Mouse (Mus musculus) intestine, embryonic 15.5 days (tissue): ENCODE data around the gene Slc25a45. TPM values are rescaled to one million over a fixed set of nuclear protein-coding genes. Genes with fewer than 3 reads are reported as not detected.

Experiments used
- ATAC-seq: fragments of 200-750 bp; cut with Nextera tagmentation; 2 replicates; pipeline ENCODE4 v1.8.0; 2017; ENCODE audit warnings: moderate TSS enrichment, moderate library complexity
- H3K27ac ChIP-seq: fragments of 300-500 bp; sonication (generic); 2 replicates; pipeline ENCODE4 v1.5.1; 2015; ENCODE audit warnings: mild to moderate bottlenecking, inconsistent platforms
- H3K27me3 ChIP-seq: fragments of 300-500 bp; sonication (generic); replicated peaks from 2 replicates; pipeline ENCODE4 v1.6.1; 2015; ENCODE audit warnings: inconsistent platforms
- H3K36me3 ChIP-seq: fragments of 300-500 bp; sonication (generic); 2 replicates; pipeline ENCODE4 v1.6.1; 2015; ENCODE audit warnings: inconsistent platforms
- H3K4me1 ChIP-seq: fragments of 300-500 bp; sonication (generic); replicated peaks from 2 replicates; pipeline ENCODE4 v1.6.1; 2015; ENCODE audit warnings: inconsistent platforms
- H3K4me2 ChIP-seq: fragments of 300-500 bp; sonication (generic); replicated peaks from 2 replicates; pipeline ENCODE4 v1.6.1; 2015; ENCODE audit warnings: mild to moderate bottlenecking, inconsistent platforms
- H3K4me3 ChIP-seq: fragments of 300-500 bp; sonication (generic); replicated peaks from 2 replicates; pipeline ENCODE4 v1.5.1; 2015; ENCODE audit warnings: inconsistent platforms
- H3K9ac ChIP-seq: fragments of 300-500 bp; sonication (generic); 2 replicates; pipeline ENCODE4 v1.6.1; 2015; ENCODE audit warnings: inconsistent platforms
- H3K9me3 ChIP-seq: fragments of 300-500 bp; sonication (generic); 2 replicates; pipeline ENCODE4 v1.6.1; 2016; ENCODE audit warnings: inconsistent platforms
- WGBS: fragments of 180-500 bp; shearing (Covaris S2); methylation state at CpG from one replicate; pipeline ENCODE4 v1.1.7; 2015; 5-methylcytosine and 5-hydroxymethylcytosine counted together
- polyA plus RNA-seq: library from polyadenylated mRNA; unstranded; fragments of >200 nt; fragmentation: Nextera tagmentation; extraction: Ambion mirVana; gene quantifications from 2 replicates; pipeline ENCODE4 v1.2.1, GENCODE M21; 2015

Slc25a45 gene
- polyA plus RNA-seq, 1 experiment from 2014 or later = 3.5 TPM

DNA sequence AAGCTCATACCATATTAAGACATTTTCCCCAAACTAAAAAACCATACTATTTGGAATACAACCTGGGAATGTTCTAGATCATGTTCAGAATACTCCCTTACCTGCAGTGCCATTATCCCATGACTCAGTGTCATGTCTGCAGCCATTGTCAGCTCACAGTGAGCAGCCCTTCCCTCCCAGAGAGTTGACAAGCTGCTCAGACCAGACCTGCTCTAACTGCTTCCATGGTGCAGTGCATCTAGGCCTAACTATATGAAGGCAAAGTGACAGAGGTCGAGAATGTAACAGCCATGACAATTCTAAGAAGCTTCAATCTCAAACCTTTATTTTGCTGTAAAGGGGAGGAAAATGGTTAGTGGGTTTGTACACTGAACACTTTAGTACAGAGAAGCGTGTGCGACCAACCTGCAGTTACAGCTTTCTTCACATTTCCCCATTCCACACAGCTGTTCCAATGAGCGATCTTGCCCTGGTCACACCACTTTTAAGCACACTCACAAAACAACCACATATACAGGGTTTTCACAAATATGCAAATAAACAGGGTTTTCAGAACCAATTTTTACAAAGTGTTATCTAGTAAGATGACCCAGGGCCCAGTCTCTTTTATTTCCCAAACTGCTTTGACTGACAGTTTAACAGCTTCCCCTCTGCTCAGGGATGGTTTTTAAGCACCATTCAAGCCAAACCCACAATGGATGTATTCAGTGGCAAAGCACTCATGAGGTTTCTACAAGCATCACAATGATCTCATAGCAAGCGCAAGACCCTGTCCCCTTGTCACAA is 35.4 kb upstream of the Slc25a45 start:
- no peaks in the 10 kb centered on the region for H3K36me3 ChIP-seq
- H3K27ac ChIP-seq = no peak overlapping the region
- no peak overlapping the region for H3K4me3 ChIP-seq
- no peaks in the 10 kb centered on the region for H3K9me3 ChIP-seq
- H3K27me3 ChIP-seq = no peaks in the 10 kb centered on the region
- no peak for ATAC-seq
- WGBS = 75% methylated on average over 5 of the region's 5 CpGs
- H3K4me1 ChIP-seq = peaks cover 36% of the 10 kb centered on the region
- H3K9ac ChIP-seq = no peak overlapping the region
- peak overlapping the region; percentile 74 for H3K4me2 ChIP-seq

DNA sequence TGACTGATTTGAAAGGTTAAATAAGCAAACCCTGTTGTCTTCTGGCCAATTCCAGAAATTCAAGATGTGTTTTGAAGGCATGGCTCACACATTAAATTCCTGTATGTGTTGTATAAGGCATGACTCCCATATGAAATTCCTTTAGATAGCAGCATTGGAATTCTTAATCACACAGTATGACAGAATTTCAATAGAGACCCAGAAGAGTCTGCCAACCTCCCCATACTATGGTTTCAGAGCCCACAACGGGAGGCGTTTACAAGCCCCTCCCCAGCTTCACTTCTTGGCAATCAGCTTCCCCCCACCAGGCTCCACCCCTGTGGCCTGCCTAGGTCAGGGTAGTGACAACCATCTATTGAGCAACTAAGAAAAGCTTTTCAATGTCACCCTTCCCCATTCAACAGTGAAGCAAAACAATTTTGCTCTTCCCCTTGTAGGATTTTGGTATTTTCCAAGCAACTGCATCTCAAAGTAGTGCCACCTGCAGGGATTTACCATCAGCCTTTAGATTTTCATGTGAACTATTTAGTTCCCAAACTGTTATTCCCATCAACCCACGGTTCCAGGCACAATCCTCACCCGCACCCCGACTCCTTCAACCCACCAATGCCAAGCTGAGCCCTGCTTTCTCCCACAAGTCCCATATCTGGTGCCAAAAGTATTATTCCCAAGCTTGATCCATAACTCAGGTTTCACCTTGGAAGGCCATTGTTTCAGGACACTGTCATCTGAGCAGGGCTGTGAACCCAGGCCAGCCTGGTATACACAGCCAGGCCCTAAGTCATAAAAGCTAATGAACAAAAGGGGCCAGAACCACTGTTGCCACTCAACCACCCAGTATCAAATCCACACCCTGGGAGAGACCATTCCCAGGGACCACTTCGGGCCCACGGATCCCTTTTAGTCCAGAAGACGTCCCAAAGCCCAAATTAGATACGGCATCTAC is 34.5 kb upstream of the Slc25a45 start:
- Histone ChIP-seq H3K36me3 (no peaks in the 10 kb centered on the region), H3K9me3 (no peaks in the 10 kb centered on the region), H3K9ac (peak overlapping the region; percentile 49), H3K4me3 (peak overlapping the region; percentile 40), H3K4me2 (peak overlapping the region; percentile 74), H3K4me1 (peaks cover 45% of the 10 kb centered on the region), H3K27me3 (no peaks in the 10 kb centered on the region), H3K27ac (peak overlapping the region; percentile 95; the same call in 1 of the 2 replicates)
- no peak for ATAC-seq
- WGBS = 76% methylated on average over 9 of the region's 9 CpGs

DNA sequence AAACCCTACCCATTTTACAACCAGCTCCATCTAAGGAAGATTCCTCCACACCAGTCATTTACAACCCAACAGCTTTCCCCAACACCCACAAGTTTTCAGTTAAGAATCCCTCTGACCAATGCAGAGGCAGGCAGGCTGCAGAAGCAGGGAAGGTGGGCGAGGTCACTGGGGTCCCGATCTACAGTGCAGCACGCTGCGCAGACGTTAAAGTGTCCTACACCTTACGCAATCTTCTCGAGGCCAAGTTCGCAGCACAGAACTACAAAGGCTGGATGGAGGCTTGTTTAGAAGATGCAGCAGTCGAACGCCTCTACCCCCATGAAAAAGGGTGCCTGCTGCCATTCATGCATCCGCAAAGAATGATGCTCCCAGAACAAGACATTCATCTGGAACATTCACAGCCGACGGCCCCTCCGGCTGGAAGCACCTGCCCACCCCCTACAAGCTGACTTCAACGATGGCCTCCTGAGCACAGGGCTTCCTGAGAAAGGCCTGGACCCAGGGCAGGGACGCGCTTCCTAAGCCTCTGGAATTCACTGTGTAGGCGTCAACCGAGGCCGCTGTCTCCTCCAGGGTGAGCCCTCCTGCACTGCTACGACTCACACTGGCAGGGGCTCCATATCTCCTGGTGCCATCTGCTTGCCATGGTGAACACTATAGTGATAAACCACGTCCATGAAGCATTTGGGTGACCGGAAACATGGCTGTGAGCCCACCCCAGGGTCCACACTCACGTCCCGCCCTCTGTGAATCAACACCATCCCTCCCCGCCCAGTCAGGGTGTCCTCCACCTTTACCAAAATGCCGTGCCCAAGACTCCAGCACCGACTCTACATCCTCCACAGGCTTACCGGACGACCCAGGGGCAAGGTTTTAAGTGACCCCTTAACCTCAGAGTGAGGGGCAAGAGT is 33.6 kb upstream of the Slc25a45 start:
- peak overlapping the region; percentile 74 for H3K4me2 ChIP-seq
- H3K9ac ChIP-seq = peak overlapping the region; percentile 49
- no peaks in the 10 kb centered on the region for H3K27me3 ChIP-seq
- no peaks in the 10 kb centered on the region for H3K9me3 ChIP-seq
- peak overlapping the region; percentile 95 for H3K27ac ChIP-seq
- H3K4me3 ChIP-seq = peak overlapping the region; percentile 40
- ATAC-seq = no peak
- WGBS = 73% methylated on average over 30 of the region's 30 CpGs
- H3K4me1 ChIP-seq = peaks cover 55% of the 10 kb centered on the region
- no peaks in the 10 kb centered on the region for H3K36me3 ChIP-seq

DNA sequence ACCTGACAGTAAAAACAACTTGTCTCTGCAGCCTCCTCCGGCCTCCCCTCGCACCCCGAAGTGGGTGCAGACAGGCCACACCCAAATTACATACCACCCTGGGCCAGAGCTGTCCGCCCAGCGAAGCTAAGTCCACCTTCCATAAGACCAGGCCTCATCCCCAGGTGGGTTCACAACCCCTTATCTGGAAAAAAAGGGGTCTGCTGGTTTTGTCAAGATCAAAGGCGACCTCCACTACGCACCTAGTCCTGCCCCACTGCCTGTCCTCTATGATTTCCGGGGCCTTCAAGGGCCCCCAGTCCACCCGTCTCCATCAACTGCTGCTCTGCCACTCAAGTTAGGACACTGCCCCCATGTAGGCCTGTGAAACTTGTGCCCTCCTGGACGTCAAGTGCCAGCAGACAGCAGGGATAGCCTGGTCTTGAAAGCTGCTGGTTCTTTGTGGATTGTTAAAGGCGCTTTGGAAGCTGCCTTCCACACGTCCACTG is 32.7 kb upstream of the Slc25a45 start:
- Histone ChIP-seq H3K4me1 (peaks cover 63% of the 10 kb centered on the region), H3K27me3 (no peaks in the 10 kb centered on the region), H3K4me2 (peak overlapping the region; percentile 74), H3K4me3 (peak overlapping the region; percentile 40), H3K27ac (peak overlapping the region; percentile 95), H3K9ac (peak overlapping the region; percentile 49), H3K9me3 (no peaks in the 10 kb centered on the region), H3K36me3 (no peaks in the 10 kb centered on the region)
- ATAC-seq = no peak
- WGBS = 65% methylated on average over 12 of the region's 12 CpGs

DNA sequence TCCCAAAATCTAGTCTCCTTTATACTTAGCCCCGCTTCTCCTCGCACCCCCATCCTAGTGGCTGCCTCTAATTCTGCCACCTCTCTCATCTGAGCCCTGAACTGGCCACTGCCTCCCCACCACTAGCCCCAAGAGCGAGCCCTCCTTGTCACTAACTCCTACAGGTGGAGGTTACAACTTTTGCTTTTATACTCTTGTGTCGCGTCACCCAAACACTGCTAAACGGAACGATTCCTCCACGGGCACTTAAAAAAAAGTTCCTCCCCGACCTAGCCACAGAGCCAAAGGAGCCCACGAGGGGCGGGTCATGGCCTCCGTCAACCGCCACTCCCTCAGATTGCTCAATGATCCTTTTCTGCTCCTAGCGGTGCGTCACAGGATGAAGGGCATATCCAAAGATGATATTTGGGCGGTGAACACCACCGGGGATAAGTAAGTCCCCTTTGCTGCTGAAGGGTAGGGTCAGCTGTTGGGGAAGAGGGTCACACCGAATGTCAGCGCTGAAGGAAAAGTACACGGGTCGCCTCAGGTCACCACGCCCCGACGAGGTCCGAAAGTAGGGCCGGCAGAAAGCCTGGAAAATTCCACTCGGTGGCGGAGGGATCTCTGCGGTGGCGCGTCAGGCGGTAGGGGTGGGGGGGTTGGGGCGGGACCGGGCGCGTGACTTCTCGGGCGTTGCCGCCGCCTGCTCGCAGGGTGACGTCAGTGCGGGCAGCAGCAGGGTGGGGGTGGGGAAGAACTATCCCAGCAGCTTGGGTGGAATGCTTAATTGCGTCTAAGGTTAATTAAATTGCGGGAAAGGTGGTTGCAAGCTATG is 32.1 kb upstream of the Slc25a45 start:
- H3K4me1 ChIP-seq = peaks cover 69% of the 10 kb centered on the region
- H3K36me3 ChIP-seq = no peaks in the 10 kb centered on the region
- peak overlapping the region; percentile 99 for H3K27ac ChIP-seq
- no peaks in the 10 kb centered on the region for H3K9me3 ChIP-seq
- H3K27me3 ChIP-seq = no peaks in the 10 kb centered on the region
- 4% methylated on average over 45 of the region's 45 CpGs for WGBS
- peak overlapping the region; percentile 40 for H3K4me3 ChIP-seq
- H3K4me2 ChIP-seq = peak overlapping the region; percentile 74
- peak overlapping the region; percentile 49 for H3K9ac ChIP-seq
- ATAC-seq = peak; percentile 65

DNA sequence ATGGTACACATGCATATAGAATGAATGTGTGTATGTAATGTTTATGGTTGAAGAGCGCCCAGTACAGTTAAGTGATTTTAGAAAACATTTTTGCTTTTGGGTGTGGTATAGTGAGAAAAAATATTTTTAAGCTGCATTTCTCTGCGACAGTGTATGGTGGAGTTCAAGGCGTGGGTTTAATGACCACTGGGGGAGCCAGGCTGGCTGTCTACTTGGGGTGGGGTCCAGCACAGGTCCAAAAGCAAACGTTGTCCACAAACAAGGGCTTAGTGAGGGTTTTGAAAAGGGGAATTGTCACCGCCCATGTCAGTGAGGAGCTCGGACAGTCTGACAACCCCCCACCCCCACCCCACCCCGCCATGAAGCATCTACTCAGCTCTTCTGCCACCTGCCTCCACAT is 31.5 kb upstream of the Slc25a45 start:
- Histone ChIP-seq H3K4me3 (peak overlapping the region; percentile 40), H3K4me1 (peaks cover 69% of the 10 kb centered on the region)
- ATAC-seq = peak; percentile 26

DNA sequence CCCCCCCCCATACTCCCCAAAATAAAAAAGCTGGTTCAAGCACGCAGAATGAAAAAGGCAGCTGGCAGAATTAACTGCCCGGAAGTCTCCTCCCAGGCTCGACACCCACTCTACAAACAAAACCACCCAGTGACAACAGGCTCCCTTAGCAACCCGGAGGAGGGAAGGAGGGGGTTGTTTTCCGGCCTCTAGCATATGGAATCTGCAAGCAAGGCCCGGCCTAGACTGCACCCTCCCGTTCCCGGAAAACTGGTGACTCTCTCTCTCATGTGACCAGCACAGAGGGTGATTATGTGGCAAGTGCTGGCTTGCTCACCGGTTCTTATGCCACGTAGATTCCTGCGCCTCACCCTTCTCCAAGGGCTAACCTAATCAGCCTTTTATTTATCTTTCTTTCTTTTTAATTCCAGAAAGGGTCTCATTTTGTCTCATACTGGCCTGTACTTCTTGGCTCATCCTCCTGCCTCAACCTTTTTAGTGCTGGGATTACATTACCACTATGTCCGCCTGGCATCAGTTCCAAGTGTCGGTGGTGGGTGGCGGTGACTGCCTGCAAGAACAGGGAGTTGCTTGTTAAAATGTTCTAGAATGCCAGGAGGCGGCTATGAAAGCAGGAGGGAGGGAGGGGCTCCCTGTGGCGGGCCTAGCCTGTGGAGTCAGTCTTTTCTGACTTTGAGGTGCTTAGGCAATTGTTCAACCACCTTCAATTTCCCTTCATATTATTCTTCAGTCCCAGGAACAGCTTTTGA is 30.9 kb upstream of the Slc25a45 start:
- peak overlapping the region; percentile 99 for H3K27ac ChIP-seq
- no peaks in the 10 kb centered on the region for H3K27me3 ChIP-seq
- H3K4me2 ChIP-seq = peak overlapping the region; percentile 74
- peak overlapping the region; percentile 44 for H3K9ac ChIP-seq
- H3K4me1 ChIP-seq = peaks cover 68% of the 10 kb centered on the region
- no peaks in the 10 kb centered on the region; the same call in 1 of the 2 replicates for H3K36me3 ChIP-seq
- no peaks in the 10 kb centered on the region for H3K9me3 ChIP-seq
- peak overlapping the region; percentile 40 for H3K4me3 ChIP-seq
- peak; percentile 80 for ATAC-seq
- WGBS = 6% methylated on average over 16 of the region's 16 CpGs

More for the DNA sequence above, 31.5 kb upstream of the Slc25a45 start:
- Histone ChIP-seq H3K27me3 (no peaks in the 10 kb centered on the region), H3K9me3 (no peaks in the 10 kb centered on the region), H3K9ac (peak overlapping the region; percentile 44; the same call in 1 of the 2 replicates), H3K36me3 (no peaks in the 10 kb centered on the region), H3K4me2 (peak overlapping the region; percentile 74), H3K27ac (peak overlapping the region; percentile 99)
- 0% methylated on average over 7 of the region's 7 CpGs for WGBS

DNA sequence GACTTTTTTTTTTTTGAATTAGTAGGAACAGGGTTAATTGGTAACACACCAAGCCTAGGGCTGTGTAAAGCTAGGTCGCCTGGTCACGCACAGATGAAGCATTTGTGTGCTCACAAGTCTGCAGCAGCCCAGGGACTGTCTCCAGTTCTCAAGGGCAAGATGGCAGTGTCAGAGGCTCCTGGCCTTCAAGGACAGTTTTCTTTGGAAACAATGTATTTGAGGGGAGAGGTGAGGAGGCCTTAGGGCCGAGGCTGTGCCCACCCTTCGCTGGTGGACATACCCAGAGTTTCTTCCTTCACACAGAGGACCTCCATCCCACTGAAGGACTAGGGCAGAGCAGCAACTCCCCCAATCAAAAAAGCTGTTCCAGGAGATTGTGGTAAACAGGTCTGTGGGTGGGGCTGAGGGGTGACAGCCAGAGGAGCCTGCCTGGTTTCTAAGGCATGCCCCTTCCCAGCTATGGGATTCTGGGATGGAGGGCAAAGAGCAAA is 30.3 kb upstream of the Slc25a45 start:
- Histone ChIP-seq H3K9me3 (no peaks in the 10 kb centered on the region), H3K4me3 (peak overlapping the region; percentile 40), H3K36me3 (peaks cover 3% of the 10 kb centered on the region; the same call in 1 of the 2 replicates), H3K9ac (peak overlapping the region; percentile 43), H3K4me2 (peak overlapping the region; percentile 74), H3K27ac (peak overlapping the region; percentile 99), H3K4me1 (peaks cover 71% of the 10 kb centered on the region), H3K27me3 (no peaks in the 10 kb centered on the region)
- WGBS = 61% methylated on average over 4 of the region's 4 CpGs
- ATAC-seq = no peak

DNA sequence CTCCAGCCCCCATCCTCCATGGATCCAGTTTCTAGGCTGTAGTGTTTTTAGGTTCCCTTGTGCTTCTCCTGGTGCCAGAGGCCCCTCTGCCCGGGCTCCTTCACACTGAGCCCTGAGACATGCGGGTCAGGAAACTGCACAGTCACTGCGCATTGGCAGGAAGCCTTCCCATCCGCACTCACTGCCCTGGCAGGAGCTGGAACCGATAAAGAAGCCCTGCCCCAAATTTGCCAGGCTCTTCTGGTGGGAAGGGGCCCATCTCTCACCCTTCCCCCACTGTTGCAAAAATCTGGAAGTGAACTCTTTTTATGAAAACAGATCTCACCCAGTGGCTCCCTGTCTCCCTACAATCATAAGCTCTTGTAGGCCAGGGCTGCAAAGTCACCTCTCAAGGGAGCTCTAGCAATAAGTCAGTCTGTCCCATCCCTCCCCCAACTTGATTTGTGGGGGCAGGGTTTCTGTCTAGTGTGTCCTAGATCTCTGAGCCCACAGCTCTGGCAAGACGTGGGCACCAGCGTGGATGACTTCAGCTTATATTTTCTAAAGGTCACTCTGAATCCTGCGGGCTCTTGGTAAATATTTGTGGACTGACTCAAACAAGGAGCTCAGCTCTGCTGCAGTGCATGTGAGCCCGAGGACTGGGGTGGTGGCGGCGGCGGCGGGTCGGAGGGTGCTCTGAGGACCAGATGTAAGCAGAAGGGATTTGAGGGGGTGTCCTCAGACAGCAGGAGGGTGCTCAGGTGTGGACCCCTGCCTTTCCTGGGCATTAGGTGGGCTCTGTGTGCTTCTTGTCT is 29.4 kb upstream of the Slc25a45 start:
- H3K36me3 ChIP-seq = peaks cover 5% of the 10 kb centered on the region; the same call in 1 of the 2 replicates
- WGBS = 28% methylated on average over 14 of the region's 14 CpGs
- peak overlapping the region; percentile 74 for H3K4me2 ChIP-seq
- H3K4me1 ChIP-seq = peaks cover 76% of the 10 kb centered on the region
- peak overlapping the region; percentile 99 for H3K27ac ChIP-seq
- peak overlapping the region; percentile 43 for H3K9ac ChIP-seq
- H3K4me3 ChIP-seq = no peak overlapping the region
- H3K9me3 ChIP-seq = no peaks in the 10 kb centered on the region
- no peak for ATAC-seq
- no peaks in the 10 kb centered on the region for H3K27me3 ChIP-seq
